Mouse (Mus musculus) E14TG2a.4 (cell line): ENCODE measurements around the gene B4galnt2.

Experiments
- CTCF ChIP-seq: conservative IDR thresholded peaks from 2 replicates; pipeline ENCODE4 v1.5.1; 2014; ENCODE audit warnings: low read length
- POU5F1 ChIP-seq: IDR thresholded peaks from 2 replicates; pipeline ENCODE4 v1.6.1; 2014; ENCODE audit warnings: low read length, borderline replicate concordance

DNA sequence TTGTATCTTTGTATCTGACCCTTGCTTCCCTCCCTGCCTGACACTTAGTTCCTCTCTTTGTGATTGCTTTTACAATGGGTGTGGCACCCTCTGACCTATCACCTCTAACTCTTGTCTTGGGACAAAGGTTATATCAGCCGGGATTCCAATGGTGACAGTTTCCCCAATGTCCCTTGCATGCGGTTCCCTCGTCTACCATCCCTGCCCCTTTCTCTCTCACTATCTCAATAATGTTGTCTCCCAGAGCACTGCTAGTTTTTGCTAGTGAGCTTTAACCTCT lies 87.6 kb downstream of the B4galnt2 start:
- TF ChIP-seq CTCF (no peak), POU5F1 (no peak)
